Mouse (Mus musculus): ENCODE data around the gene Brpf3. TPM values are rescaled to one million over a fixed set of nuclear protein-coding genes. Genes with fewer than 3 reads are reported as not detected.

Gene Brpf3
- polyA plus RNA-seq, 1 experiment: 63.1 TPM

GRCm38 (mm10) chr17:28883941-28884516 lies 83.1 kb downstream of the Brpf3 start:
- peaks cover 17% of the 10 kb centered on the region for H3K4me1 ChIP-seq (replicated peaks; ENCODE audit: control insufficient read depth, insufficient read depth, low read length)
- H3K4me3 ChIP-seq (ENCODE audit: control insufficient read depth, insufficient read depth, low read length): no peak overlapping the region
- H3K27ac ChIP-seq (ENCODE audit: control insufficient read depth, insufficient read depth, low read length): no peak overlapping the region
- no peaks in the 10 kb centered on the region for H3K36me3 ChIP-seq (ENCODE audit: control insufficient read depth, insufficient read depth, low read length)
- no peak for DNase-seq
- no peak for TF ChIP-seq POLR2A (IDR thresholded peaks at IDR 0.05; ENCODE audit: control insufficient read depth, extremely low read depth, insufficient read depth, low read length, poor library complexity)
- no peak for TF ChIP-seq CTCF (IDR thresholded peaks at IDR 0.05; ENCODE audit: borderline replicate concordance, control insufficient read depth, extremely low read depth, insufficient read depth, low read length, poor library complexity)
- 42% methylated on average over 10 of the region's 10 CpGs for WGBS
- H3K27me3 ChIP-seq (ENCODE audit: control insufficient read depth, insufficient read depth, low read length): no peaks in the 10 kb centered on the region

DNA sequence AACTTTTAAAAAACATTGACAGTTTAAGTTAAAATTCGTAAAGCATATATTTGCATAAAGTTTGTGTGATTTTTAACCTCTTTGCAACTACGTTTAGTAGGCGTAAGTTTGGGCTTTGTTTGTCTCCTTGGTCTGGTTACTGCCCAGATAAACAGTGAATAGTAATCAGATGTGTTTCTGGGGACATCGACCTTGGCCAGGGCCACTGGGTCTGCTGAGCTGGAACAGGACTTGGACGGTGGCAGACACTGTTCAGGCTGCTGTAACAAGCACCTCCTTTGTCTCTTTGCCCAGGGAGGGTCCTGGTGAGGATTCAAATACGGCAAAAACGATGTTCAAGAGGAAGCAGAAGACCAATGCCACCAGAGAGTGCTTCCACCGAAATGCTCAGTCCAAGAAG lies 84.3 kb downstream of the Brpf3 start:
- no peak overlapping the region for H3K4me3 ChIP-seq (ENCODE audit: control insufficient read depth, insufficient read depth, low read length)
- no peak for DNase-seq
- 96% methylated on average over 8 of the region's 8 CpGs for WGBS

GRCm38 (mm10) chr17:28886266-28886665 lies 85.4 kb downstream of the Brpf3 start:
- WGBS: 95% methylated on average over 8 of the region's 8 CpGs
- H3K27me3 ChIP-seq (ENCODE audit: control insufficient read depth, insufficient read depth, low read length): no peaks in the 10 kb centered on the region
- peaks cover 17% of the 10 kb centered on the region for H3K4me1 ChIP-seq (replicated peaks; ENCODE audit: control insufficient read depth, insufficient read depth, low read length)

More for the DNA sequence above, 84.3 kb downstream of the Brpf3 start:
- H3K27ac ChIP-seq (ENCODE audit: control insufficient read depth, insufficient read depth, low read length): no peak overlapping the region
- H3K4me1 ChIP-seq (replicated peaks; ENCODE audit: control insufficient read depth, insufficient read depth, low read length): peaks cover 17% of the 10 kb centered on the region
- H3K27me3 ChIP-seq (ENCODE audit: control insufficient read depth, insufficient read depth, low read length): no peaks in the 10 kb centered on the region
- H3K36me3 ChIP-seq (ENCODE audit: control insufficient read depth, insufficient read depth, low read length): no peaks in the 10 kb centered on the region
- TF ChIP-seq CTCF (IDR thresholded peaks at IDR 0.05; ENCODE audit: borderline replicate concordance, control insufficient read depth, extremely low read depth, insufficient read depth, low read length, poor library complexity) (no peak), POLR2A (IDR thresholded peaks at IDR 0.05; ENCODE audit: control insufficient read depth, extremely low read depth, insufficient read depth, low read length, poor library complexity) (no peak)

More at GRCm38 (mm10) chr17:28886266-28886665, 85.4 kb downstream of the Brpf3 start:
- H3K36me3 ChIP-seq (ENCODE audit: control insufficient read depth, insufficient read depth, low read length): no peaks in the 10 kb centered on the region
- no peak overlapping the region for H3K27ac ChIP-seq (ENCODE audit: control insufficient read depth, insufficient read depth, low read length)
- TF ChIP-seq POLR2A (IDR thresholded peaks at IDR 0.05; ENCODE audit: control insufficient read depth, extremely low read depth, insufficient read depth, low read length, poor library complexity): no peak
- no peak for TF ChIP-seq CTCF (IDR thresholded peaks at IDR 0.05; ENCODE audit: borderline replicate concordance, control insufficient read depth, extremely low read depth, insufficient read depth, low read length, poor library complexity)
- H3K4me3 ChIP-seq (ENCODE audit: control insufficient read depth, insufficient read depth, low read length): no peak overlapping the region
- no peak for DNase-seq

Other genes starting within 250 kb of the Brpf3 start
- gene Clps, start 240.3 kb upstream of the Brpf3 start, polyA plus RNA-seq (2012; rRNA removed): 1.3 and 5.4 TPM in 2 replicates
- 0.24 and 0.27 TPM in 2 replicates for gene Lhfpl5, start 225.4 kb upstream of the Brpf3 start, polyA plus RNA-seq (2012; rRNA removed)
- 61.4 and 63.9 TPM in 2 replicates for gene Srpk1, start 178.4 kb upstream of the Brpf3 start, polyA plus RNA-seq (2012; rRNA removed)
- gene Slc26a8, start 110.9 kb upstream of the Brpf3 start, polyA plus RNA-seq (2012; rRNA removed): 0.75 and 0.93 TPM in 2 replicates
- gene Mapk14, start 109.8 kb upstream of the Brpf3 start, polyA plus RNA-seq (2012; rRNA removed): 121 and 131 TPM in 2 replicates
- gene AC170998.1, start 75.0 kb upstream of the Brpf3 start, polyA plus RNA-seq (2012; rRNA removed): 0.59 and 0.65 TPM in 2 replicates
- gene Mapk13, start 31.8 kb upstream of the Brpf3 start, polyA plus RNA-seq (2012; rRNA removed): 5.9 and 8.2 TPM in 2 replicates
- 0.17 and 0.26 TPM in 2 replicates for gene Pnpla1, start 57.3 kb downstream of the Brpf3 start, polyA plus RNA-seq (2012; rRNA removed)
- gene 4930539E08Rik, start 114.2 kb downstream of the Brpf3 start, polyA plus RNA-seq (2012; rRNA removed): 5.3 and 6.8 TPM in 2 replicates
- gene Pxt1, start 142.8 kb downstream of the Brpf3 start, polyA plus RNA-seq (2012; rRNA removed): 0.29 and 0.65 TPM in 2 replicates
- 60.8 and 80.1 TPM in 2 replicates for gene Kctd20, start 150.9 kb downstream of the Brpf3 start, polyA plus RNA-seq (2012; rRNA removed)
- 196 TPM in 2 replicates for gene Stk38, start 206.9 kb downstream of the Brpf3 start, polyA plus RNA-seq (2012; rRNA removed)
- 544 TPM in 2 replicates for gene Srsf3, start 231.5 kb downstream of the Brpf3 start, polyA plus RNA-seq (2012; rRNA removed)

Measured in thymus, adult 2 months (tissue).